Mouse (Mus musculus): ENCODE results near the gene Zfp467. TPM values are rescaled to one million over a fixed set of nuclear protein-coding genes. Genes with fewer than 3 reads are reported as not detected.

Zfp467 gene
- total and polyA plus RNA-seq, 3 experiments = 0.85 to 5.7 TPM; not detected in 1

- TF ChIP-seq POLR2AphosphoS5 (IDR thresholded peaks at IDR 0.05; ENCODE audit: borderline replicate concordance, low read depth, low read length) (no peak), ZNF384 (IDR thresholded peaks at IDR 0.05; ENCODE audit: low read depth, low read length) (no peak), CHD2 (IDR thresholded peaks at IDR 0.05; ENCODE audit: low read length) (no peak), NRF1 (IDR thresholded peaks at IDR 0.05; ENCODE audit: insufficient read depth, low read depth, low read length, poor library complexity, severe bottlenecking) (no peak), NELFE (IDR thresholded peaks at IDR 0.05; ENCODE audit: low read depth, low read length) (no peak; the same call in 1 of the 2 replicates), GABPA (IDR thresholded peaks at IDR 0.05; ENCODE audit: low read depth, low read length) (no peak)
- H3K4me1 ChIP-seq (ENCODE audit: control insufficient read depth in 1 of 2, insufficient read depth in 2 of 2, low read length in 2 of 2) = peaks cover 4 to 11% of the 10 kb centered on the region in 2 experiments; a peak in 3 of 4 replicates
- peak overlapping the region; percentile 82 to 94 for H3K4me3 ChIP-seq (ENCODE audit: control insufficient read depth in 1 of 2, insufficient read depth in 1 of 2, low read depth in 2 of 2, low read length in 2 of 2)
- peaks cover 4% of the 10 kb centered on the region; the same call in 1 of the 2 replicates for H3K79me2 ChIP-seq (ENCODE audit: control insufficient read depth, insufficient read depth, low read length, poor library complexity)
- peak overlapping the region; percentile 77 for H3K9ac ChIP-seq (ENCODE audit: control insufficient read depth, low read depth, low read length, poor library complexity, severe bottlenecking)
- no peaks in the 10 kb centered on the region for H3K27me3 ChIP-seq (ENCODE audit: control insufficient read depth in 1 of 2, insufficient read depth in 2 of 2, low read length in 2 of 2)
- no peaks in the 10 kb centered on the region; a peak in 2 of 4 replicates for H3K36me3 ChIP-seq (ENCODE audit: control insufficient read depth in 1 of 2, insufficient read depth in 2 of 2, low read length in 2 of 2)
- no peaks in the 10 kb centered on the region for H3K9me3 ChIP-seq (replicated peaks; ENCODE audit: insufficient read depth, low read length)
- no peak overlapping the region for H3K27ac ChIP-seq (ENCODE audit: control insufficient read depth, low read depth, low read length)
- peak; percentile 18 for DNase-seq (ENCODE audit: low read depth, low spot score)
These were observed 49.5 kb downstream of the Zfp467 start for GRCm38 (mm10) chr6:48396008-48396595.

- Histone ChIP-seq H3K9me3 (replicated peaks; ENCODE audit: insufficient read depth, low read length) (no peaks in the 10 kb centered on the region), H3K27me3 (ENCODE audit: control insufficient read depth in 1 of 2, insufficient read depth in 2 of 2, low read length in 2 of 2) (no peaks in the 10 kb centered on the region), H3K36me3 (ENCODE audit: control insufficient read depth in 1 of 2, insufficient read depth in 2 of 2, low read length in 2 of 2) (no peaks in the 10 kb centered on the region; a peak in 2 of 4 replicates), H3K4me1 (ENCODE audit: control insufficient read depth in 1 of 2, insufficient read depth in 2 of 2, low read length in 2 of 2) (peaks cover 4 to 11% of the 10 kb centered on the region in 2 experiments; a peak in 3 of 4 replicates), H3K9ac (ENCODE audit: control insufficient read depth, low read depth, low read length, poor library complexity, severe bottlenecking) (peak within 1 kb of the TSS; percentile 77), H3K4me3 (ENCODE audit: control insufficient read depth in 1 of 2, insufficient read depth in 1 of 2, low read depth in 2 of 2, low read length in 2 of 2) (peak within 1 kb of the TSS; percentile 82 to 94), H3K79me2 (ENCODE audit: control insufficient read depth, insufficient read depth, low read length, poor library complexity) (peaks cover 4% of the 10 kb centered on the region; the same call in 1 of the 2 replicates), H3K27ac (ENCODE audit: control insufficient read depth, low read depth, low read length) (no peak within 1 kb of the TSS)
- TF ChIP-seq NELFE (IDR thresholded peaks at IDR 0.05; ENCODE audit: low read depth, low read length) (0 out of 2 replicates have a peak, but pooled peaks have one; percentile 32), HCFC1 (IDR thresholded peaks at IDR 0.05; ENCODE audit: low read depth, low read length) (peak; percentile 85), ELF1 (IDR thresholded peaks at IDR 0.05; ENCODE audit: low read depth, low read length) (peak; percentile 48; the same call in 1 of the 2 replicates), GATA1 (IDR thresholded peaks at IDR 0.05; ENCODE audit: low read depth, low read length) (no peak), NRF1 (IDR thresholded peaks at IDR 0.05; ENCODE audit: insufficient read depth, low read depth, low read length, poor library complexity, severe bottlenecking) (peak; percentile 64)
- DNase-seq (ENCODE audit: low read depth, low spot score) = peak; percentile 71
These were observed 50.3 kb downstream of the Zfp467 start, which contains the start of gene Krba1 for GRCm38 (mm10) chr6:48395105-48396007. Gene Krba1, plus strand, starts transcription at chr6:48395586.

- Histone ChIP-seq H3K4me1 (ENCODE audit: control insufficient read depth in 1 of 2, insufficient read depth in 2 of 2, low read length in 2 of 2) (peaks cover 2 to 7% of the 10 kb centered on the region in 2 experiments; a peak in 3 of 4 replicates), H3K27ac (ENCODE audit: control insufficient read depth, low read depth, low read length) (no peak overlapping the region), H3K4me3 (ENCODE audit: control insufficient read depth in 1 of 2, insufficient read depth in 1 of 2, low read depth in 2 of 2, low read length in 2 of 2) (no peak overlapping the region), H3K9me3 (replicated peaks; ENCODE audit: insufficient read depth, low read length) (no peaks in the 10 kb centered on the region), H3K36me3 (ENCODE audit: control insufficient read depth in 1 of 2, insufficient read depth in 2 of 2, low read length in 2 of 2) (no peaks in the 10 kb centered on the region; a peak in 1 of 4 replicates), H3K9ac (ENCODE audit: control insufficient read depth, low read depth, low read length, poor library complexity, severe bottlenecking) (no peak overlapping the region), H3K27me3 (ENCODE audit: control insufficient read depth in 1 of 2, insufficient read depth in 2 of 2, low read length in 2 of 2) (no peaks in the 10 kb centered on the region), H3K79me2 (ENCODE audit: control insufficient read depth, insufficient read depth, low read length, poor library complexity) (peaks cover 4% of the 10 kb centered on the region; the same call in 1 of the 2 replicates)
- DNase-seq (ENCODE audit: low read depth, low spot score) = no peak
- TF ChIP-seq ZMIZ1 (IDR thresholded peaks at IDR 0.05; ENCODE audit: low read depth, low read length) = no peak
- TF ChIP-seq TCF12 (IDR thresholded peaks at IDR 0.05; ENCODE audit: low read depth, low read length) = no peak
- no peak for TF ChIP-seq CHD2 (IDR thresholded peaks at IDR 0.05; ENCODE audit: low read length)
- no peak for TF ChIP-seq POLR2A (IDR thresholded peaks at IDR 0.05; ENCODE audit: control insufficient read depth in 1 of 2, insufficient read depth in 1 of 2, low read depth in 1 of 2, low read length in 2 of 2, poor library complexity in 1 of 2)
- no peak for TF ChIP-seq MAFK (IDR thresholded peaks at IDR 0.05; ENCODE audit: borderline replicate concordance, low read depth, low read length)
- no peak for TF ChIP-seq HCFC1 (IDR thresholded peaks at IDR 0.05; ENCODE audit: low read depth, low read length)
- no peak for TF ChIP-seq USF1 (IDR thresholded peaks at IDR 0.05; ENCODE audit: low read depth, low read length)
- TF ChIP-seq CTCF (IDR thresholded peaks at IDR 0.05 in 2 of 3, conservative IDR thresholded peaks at IDR 0.05 in 1 of 3; ENCODE audit: control insufficient read depth in 1 of 3, insufficient read depth in 1 of 3, low read depth in 2 of 3, low read length in 3 of 3, poor library complexity in 1 of 3, severe bottlenecking in 1 of 3) = no peak
These were observed 51.8 kb downstream of the Zfp467 start for GRCm38 (mm10) chr6:48393811-48394210.

All from MEL (cell line).